Mouse (Mus musculus): ENCODE measurements around the gene Mapk12. TPM values are rescaled to one million over a fixed set of nuclear protein-coding genes. Genes with fewer than 3 reads are reported as not detected.

Mapk12 gene
- total and polyA plus RNA-seq, 3 experiments: 0.18 TPM; not detected in 2

DNA sequence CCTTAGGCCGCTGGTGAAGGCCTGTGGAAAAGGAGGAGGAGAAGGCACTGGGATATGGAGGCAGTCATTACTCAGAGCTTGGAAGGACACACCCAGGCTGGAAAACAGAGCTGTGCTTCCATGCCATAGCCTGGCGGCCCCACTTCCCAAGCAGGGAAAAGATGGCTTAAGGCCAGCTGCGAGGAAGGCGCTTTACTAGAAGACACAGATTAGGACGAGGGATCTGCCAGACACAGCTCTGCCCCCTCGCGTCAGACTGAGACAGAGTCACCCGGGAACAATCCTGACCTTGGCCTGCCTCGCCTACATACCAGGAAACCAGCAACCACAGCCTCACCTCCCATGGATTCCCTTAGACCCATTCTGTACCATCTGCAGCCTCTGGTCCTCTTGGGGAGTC, 30.4 kb downstream of the Mapk12 start:
- Histone ChIP-seq H3K9ac (ENCODE audit: control insufficient read depth, low read depth, low read length, poor library complexity, severe bottlenecking) (no peak overlapping the region), H3K4me1 (ENCODE audit: control insufficient read depth in 1 of 2, insufficient read depth in 2 of 2, low read length in 2 of 2) (peaks cover 0 to 2% of the 10 kb centered on the region in 2 experiments; a peak in 1 of 4 replicates), H3K36me3 (ENCODE audit: control insufficient read depth in 1 of 2, insufficient read depth in 2 of 2, low read length in 2 of 2) (peaks cover 2 to 4% of the 10 kb centered on the region in 2 experiments; a peak in 3 of 4 replicates), H3K27ac (ENCODE audit: control insufficient read depth, low read depth, low read length) (no peak overlapping the region), H3K9me3 (replicated peaks; ENCODE audit: insufficient read depth, low read length) (no peaks in the 10 kb centered on the region), H3K4me3 (ENCODE audit: control insufficient read depth in 1 of 2, insufficient read depth in 1 of 2, low read depth in 2 of 2, low read length in 2 of 2) (no peak overlapping the region), H3K79me2 (ENCODE audit: control insufficient read depth, insufficient read depth, low read length, poor library complexity) (no peaks in the 10 kb centered on the region), H3K27me3 (ENCODE audit: control insufficient read depth in 1 of 2, insufficient read depth in 2 of 2, low read length in 2 of 2) (no peaks in the 10 kb centered on the region)
- TF ChIP-seq MEF2A (IDR thresholded peaks at IDR 0.05; ENCODE audit: extremely low read depth, insufficient replicate concordance, low read depth, low read length, poor library complexity, severe bottlenecking) (no peak), E2F4 (IDR thresholded peaks at IDR 0.05; ENCODE audit: borderline replicate concordance, low read depth, low read length) (no peak), MYC (IDR thresholded peaks at IDR 0.05; ENCODE audit: low read depth, low read length) (no peak), NELFE (IDR thresholded peaks at IDR 0.05; ENCODE audit: low read depth, low read length) (no peak), ZMIZ1 (IDR thresholded peaks at IDR 0.05; ENCODE audit: low read depth, low read length) (no peak), POLR2AphosphoS2 (IDR thresholded peaks at IDR 0.05; ENCODE audit: low read length) (no peak), MYB (IDR thresholded peaks at IDR 0.05; ENCODE audit: low read depth, low read length) (no peak)
- DNase-seq (ENCODE audit: low read depth, low spot score): no peak

DNA sequence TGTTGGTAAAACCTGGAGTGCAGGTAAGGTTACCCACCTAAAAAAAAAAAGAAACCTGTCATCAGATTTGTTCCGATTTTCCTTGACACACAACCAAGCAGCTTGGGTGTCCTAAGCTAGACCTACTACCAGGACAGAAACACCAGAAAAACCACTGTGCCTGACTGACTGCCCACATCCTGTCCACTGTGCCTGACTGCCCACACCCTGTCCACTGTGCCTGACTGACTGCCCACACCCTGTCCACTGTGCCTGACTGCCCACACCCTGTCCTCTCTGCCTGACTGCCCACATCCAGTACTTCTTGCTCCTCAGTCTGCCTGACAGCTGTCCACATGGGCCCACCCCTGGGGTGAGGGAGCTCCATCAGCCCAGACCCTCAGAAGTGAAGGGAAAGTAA, 33.5 kb downstream of the Mapk12 start:
- Histone ChIP-seq H3K79me2 (ENCODE audit: control insufficient read depth, insufficient read depth, low read length, poor library complexity) (no peaks in the 10 kb centered on the region), H3K9ac (ENCODE audit: control insufficient read depth, low read depth, low read length, poor library complexity, severe bottlenecking) (no peak overlapping the region), H3K36me3 (ENCODE audit: control insufficient read depth in 1 of 2, insufficient read depth in 2 of 2, low read length in 2 of 2) (peaks cover 0 to 4% of the 10 kb centered on the region in 2 experiments; a peak in 2 of 4 replicates), H3K9me3 (replicated peaks; ENCODE audit: insufficient read depth, low read length) (no peaks in the 10 kb centered on the region), H3K27ac (ENCODE audit: control insufficient read depth, low read depth, low read length) (no peak overlapping the region), H3K27me3 (ENCODE audit: control insufficient read depth in 1 of 2, insufficient read depth in 2 of 2, low read length in 2 of 2) (no peaks in the 10 kb centered on the region), H3K4me1 (ENCODE audit: control insufficient read depth in 1 of 2, insufficient read depth in 2 of 2, low read length in 2 of 2) (no peaks in the 10 kb centered on the region), H3K4me3 (ENCODE audit: control insufficient read depth in 1 of 2, insufficient read depth in 1 of 2, low read depth in 2 of 2, low read length in 2 of 2) (no peak overlapping the region)
- TF ChIP-seq MYB (IDR thresholded peaks at IDR 0.05; ENCODE audit: low read depth, low read length) (no peak), MXI1 (IDR thresholded peaks at IDR 0.05; ENCODE audit: low read depth, low read length) (no peak), KAT2A (conservative IDR thresholded peaks at IDR 0.05; ENCODE audit: low read depth, low read length) (no peak), MAX (IDR thresholded peaks at IDR 0.05; ENCODE audit: low read length) (no peak), HCFC1 (IDR thresholded peaks at IDR 0.05; ENCODE audit: low read depth, low read length) (no peak), MAFK (IDR thresholded peaks at IDR 0.05; ENCODE audit: borderline replicate concordance, low read depth, low read length) (no peak), MAZ (IDR thresholded peaks at IDR 0.05; ENCODE audit: low read depth, low read length) (no peak), GABPA (IDR thresholded peaks at IDR 0.05; ENCODE audit: low read depth, low read length) (no peak), POLR2AphosphoS5 (IDR thresholded peaks at IDR 0.05; ENCODE audit: borderline replicate concordance, low read depth, low read length) (no peak), NRF1 (IDR thresholded peaks at IDR 0.05; ENCODE audit: insufficient read depth, low read depth, low read length, poor library complexity, severe bottlenecking) (no peak), UBTF (IDR thresholded peaks at IDR 0.05; ENCODE audit: borderline replicate concordance, insufficient read depth, low read depth, low read length) (no peak), ZMIZ1 (IDR thresholded peaks at IDR 0.05; ENCODE audit: low read depth, low read length) (no peak), EP300 (IDR thresholded peaks at IDR 0.05; ENCODE audit: low read depth in 1 of 2, low read length in 2 of 2) (no peak)
- no peak for DNase-seq (ENCODE audit: low read depth, low spot score)

All from MEL (cell line).